Mouse (Mus musculus) forebrain, embryonic 15.5 days (tissue): ENCODE results near the gene Mfsd8. TPM values are rescaled to one million over a fixed set of nuclear protein-coding genes. Genes with fewer than 3 reads are reported as not detected.

Experiments used
- ATAC-seq: fragments of 200-750 bp; cut with Nextera tagmentation; replicated peaks from 2 replicates; pipeline ENCODE4 v1.8.0; 2017; ENCODE audit warnings: mild to moderate bottlenecking, moderate TSS enrichment, moderate library complexity
- H3K27ac ChIP-seq: fragments of 300-500 bp; sonication (generic); replicated peaks from 2 replicates; pipeline ENCODE4 v1.5.1; 2015; ENCODE audit warnings: mild to moderate bottlenecking, inconsistent platforms
- H3K27me3 ChIP-seq: fragments of 300-500 bp; sonication (generic); 2 replicates; pipeline ENCODE4 v1.6.1; 2015; ENCODE audit warnings: inconsistent platforms
- H3K36me3 ChIP-seq: fragments of 300-500 bp; sonication (generic); 2 replicates; pipeline ENCODE4 v1.6.1; 2015; ENCODE audit warnings: mild to moderate bottlenecking, inconsistent platforms
- H3K4me1 ChIP-seq: fragments of 300-500 bp; sonication (generic); 2 replicates; pipeline ENCODE4 v1.6.1; 2015; ENCODE audit warnings: inconsistent platforms
- H3K4me2 ChIP-seq: fragments of 300-500 bp; sonication (generic); replicated peaks from 2 replicates; pipeline ENCODE4 v1.6.1; 2015; ENCODE audit warnings: mild to moderate bottlenecking, inconsistent platforms
- H3K4me3 ChIP-seq: fragments of 300-500 bp; sonication (generic); 2 replicates; pipeline ENCODE4 v1.5.1; 2015; ENCODE audit warnings: mild to moderate bottlenecking, inconsistent platforms
- H3K9ac ChIP-seq: fragments of 300-500 bp; sonication (generic); replicated peaks from 2 replicates; pipeline ENCODE4 v1.6.1; 2015; ENCODE audit warnings: mild to moderate bottlenecking, inconsistent platforms
- H3K9me3 ChIP-seq: fragments of 300-500 bp; sonication (generic); 2 replicates; pipeline ENCODE4 v1.6.1; 2016; ENCODE audit warnings: inconsistent platforms
- WGBS: fragments of 180-500 bp; shearing (Covaris S2); methylation state at CpG from one replicate; pipeline ENCODE4 v1.1.7; 2015; ENCODE audit warnings: mixed read lengths; 5-methylcytosine and 5-hydroxymethylcytosine counted together
- polyA plus RNA-seq: library from polyadenylated mRNA; unstranded; fragments of >200 nt; fragmentation: Nextera tagmentation; extraction: Ambion mirVana; gene quantifications from 2 replicates; pipeline ENCODE4 v1.2.1, GENCODE M21; 2015

The Mfsd8 gene
- polyA plus RNA-seq, 1 experiment from 2014 or later = 26.0 TPM

GRCm38 (mm10) chr3:40799530-40800372 is 46.9 kb downstream of the Mfsd8 start, which contains the start of gene Plk4:
TSS of gene Plk4 (plus strand) at chr3:40800019.
- Histone ChIP-seq H3K4me2 (peak within 1 kb of the TSS; percentile 98), H3K9ac (peak within 1 kb of the TSS; percentile 62), H3K4me1 (peaks cover 17% of the 10 kb centered on the region), H3K27me3 (no peaks in the 10 kb centered on the region), H3K36me3 (peaks cover 2% of the 10 kb centered on the region; the same call in 1 of the 2 replicates), H3K9me3 (no peaks in the 10 kb centered on the region), H3K27ac (peak within 1 kb of the TSS; percentile 51; the same call in 1 of the 2 replicates), H3K4me3 (peak within 1 kb of the TSS; percentile 64)
- peak; percentile 97 for ATAC-seq
- WGBS = 2% methylated on average over 66 of the region's 66 CpGs

GRCm38 (mm10) chr3:40798500-40798899 is 48.2 kb downstream of the Mfsd8 start:
- Histone ChIP-seq H3K27me3 (no peaks in the 10 kb centered on the region), H3K9ac (no peak overlapping the region), H3K4me2 (no peak overlapping the region), H3K4me1 (peaks cover 17% of the 10 kb centered on the region), H3K4me3 (no peak overlapping the region), H3K27ac (no peak overlapping the region), H3K36me3 (no peaks in the 10 kb centered on the region), H3K9me3 (no peaks in the 10 kb centered on the region)
- WGBS = 34% methylated on average over 7 of the region's 7 CpGs
- no peak for ATAC-seq

GRCm38 (mm10) chr3:40798054-40798453 is 48.6 kb downstream of the Mfsd8 start:
- no peak for ATAC-seq
- 90% methylated on average over 1 of the region's 1 CpGs for WGBS
- Histone ChIP-seq H3K4me3 (no peak overlapping the region), H3K27me3 (no peaks in the 10 kb centered on the region), H3K36me3 (no peaks in the 10 kb centered on the region), H3K4me1 (peaks cover 17% of the 10 kb centered on the region), H3K4me2 (no peak overlapping the region), H3K27ac (no peak overlapping the region), H3K9ac (no peak overlapping the region), H3K9me3 (no peaks in the 10 kb centered on the region)

- Histone ChIP-seq H3K9ac (no peak overlapping the region), H3K4me3 (no peak overlapping the region), H3K4me2 (no peak overlapping the region), H3K9me3 (no peaks in the 10 kb centered on the region), H3K4me1 (no peaks in the 10 kb centered on the region), H3K27me3 (no peaks in the 10 kb centered on the region), H3K27ac (no peak overlapping the region), H3K36me3 (peaks cover 9% of the 10 kb centered on the region)
- ATAC-seq = no peak
- WGBS = 79% methylated on average over 2 of the region's 2 CpGs
Observed at GRCm38 (mm10) chr3:40793783-40794182, 52.9 kb downstream of the Mfsd8 start.

Other genes starting within 250 kb of the Mfsd8 start
- 0.18 and 0.19 TPM in 2 replicates for gene Slc25a31, start 138.0 kb downstream of the Mfsd8 start, polyA plus RNA-seq
- gene Hspa4l, start 102.4 kb downstream of the Mfsd8 start, polyA plus RNA-seq = 38.2 and 48.1 TPM in 2 replicates
- 26.1 and 27.2 TPM in 2 replicates for gene Plk4, start 46.9 kb downstream of the Mfsd8 start, polyA plus RNA-seq
- gene Abhd18, start 84 bp upstream of the Mfsd8 start, polyA plus RNA-seq = 12.4 and 16.6 TPM in 2 replicates
- 0.42 and 0.52 TPM in 2 replicates for gene 1700034I23Rik, start 55.7 kb upstream of the Mfsd8 start, polyA plus RNA-seq
- 3.1 TPM in 2 replicates for gene Larp1b, start 102.9 kb upstream of the Mfsd8 start, polyA plus RNA-seq
- gene Pgrmc2, start 236.2 kb upstream of the Mfsd8 start, polyA plus RNA-seq = 31.0 and 32.5 TPM in 2 replicates